Mouse (Mus musculus): ENCODE measurements around the gene Gatd1. TPM values are rescaled to one million over a fixed set of nuclear protein-coding genes. Genes with fewer than 3 reads are reported as not detected.
A peak's percentile ranks its signal among the peaks of the same experiment; 100 is the strongest.

Gatd1 gene
- total and polyA plus RNA-seq, 3 experiments = 21.6 to 35.9 TPM; not detected in 1

DNA sequence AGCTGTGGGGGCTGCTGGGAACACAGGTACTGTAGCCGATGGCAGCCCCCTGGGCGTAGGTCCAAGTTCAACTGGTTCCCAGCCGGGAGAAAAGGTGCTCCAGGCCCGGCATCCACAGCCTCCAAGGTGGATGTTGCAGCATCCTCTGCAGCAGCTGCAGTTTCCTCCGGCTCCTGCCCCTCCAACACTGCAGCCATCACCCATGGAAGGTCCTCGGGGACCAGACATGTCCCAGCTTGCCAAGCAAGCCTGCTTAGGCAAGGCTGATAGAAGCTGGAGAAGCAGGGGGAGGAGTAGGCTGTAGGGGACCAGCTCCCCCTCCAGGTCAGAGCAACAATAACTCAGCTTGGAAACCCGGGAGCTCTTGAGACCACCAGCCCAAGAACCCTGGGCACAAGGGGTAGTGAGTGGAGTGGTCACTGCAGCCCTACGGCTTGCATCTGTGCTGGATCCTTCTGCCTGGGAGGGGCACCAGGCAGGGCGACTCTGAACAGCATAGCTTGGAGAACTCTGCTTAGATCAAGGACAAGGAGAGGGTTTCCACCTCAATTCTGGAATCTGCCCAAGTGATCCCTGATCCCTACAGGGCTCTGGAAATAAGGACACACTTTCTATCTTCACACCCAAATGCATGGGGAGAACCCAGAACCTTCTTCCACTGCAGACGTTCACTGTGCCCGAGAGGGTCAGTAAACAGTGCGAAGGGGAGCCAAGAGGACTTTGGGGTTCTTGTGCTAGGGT, 29.3 kb upstream of the Gatd1 start:
- Histone ChIP-seq H3K79me2 (ENCODE audit: control insufficient read depth, insufficient read depth, low read length, poor library complexity) (peaks cover 30% of the 10 kb centered on the region), H3K36me3 (ENCODE audit: control insufficient read depth in 1 of 2, insufficient read depth in 2 of 2, low read length in 2 of 2) (peaks cover 2 to 13% of the 10 kb centered on the region in 2 experiments), H3K9ac (ENCODE audit: control insufficient read depth, low read depth, low read length, poor library complexity, severe bottlenecking) (peak overlapping the region; percentile 83), H3K27ac (ENCODE audit: control insufficient read depth, low read depth, low read length) (peak overlapping the region; percentile 59), H3K4me1 (ENCODE audit: control insufficient read depth in 1 of 2, insufficient read depth in 2 of 2, low read length in 2 of 2) (peaks cover 0 to 15% of the 10 kb centered on the region in 2 experiments; a peak in 2 of 4 replicates), H3K4me3 (ENCODE audit: control insufficient read depth in 1 of 2, insufficient read depth in 1 of 2, low read depth in 2 of 2, low read length in 2 of 2) (peak overlapping the region; percentile 62 to 85), H3K9me3 (replicated peaks; ENCODE audit: insufficient read depth, low read length) (no peaks in the 10 kb centered on the region), H3K27me3 (ENCODE audit: control insufficient read depth in 1 of 2, insufficient read depth in 2 of 2, low read length in 2 of 2) (no peaks in the 10 kb centered on the region)
- peak; percentile 84 for DNase-seq (ENCODE audit: low read depth, low spot score)
- TF ChIP-seq ZNF384 (IDR thresholded peaks at IDR 0.05; ENCODE audit: low read depth, low read length) (no peak), USF2 (IDR thresholded peaks at IDR 0.05; ENCODE audit: borderline replicate concordance in 1 of 2, insufficient read depth in 1 of 2, low read depth in 1 of 2, low read length in 2 of 2) (no peak), CTCF (IDR thresholded peaks at IDR 0.05 in 2 of 3, conservative IDR thresholded peaks at IDR 0.05 in 1 of 3; ENCODE audit: control insufficient read depth in 1 of 3, insufficient read depth in 1 of 3, low read depth in 2 of 3, low read length in 3 of 3, poor library complexity in 1 of 3, severe bottlenecking in 1 of 3) (peak; percentile 55 to 65 (median 60)), GABPA (IDR thresholded peaks at IDR 0.05; ENCODE audit: low read depth, low read length) (no peak), POLR2AphosphoS5 (IDR thresholded peaks at IDR 0.05; ENCODE audit: borderline replicate concordance, low read depth, low read length) (no peak), MAFK (IDR thresholded peaks at IDR 0.05; ENCODE audit: borderline replicate concordance, low read depth, low read length) (no peak), TCF12 (IDR thresholded peaks at IDR 0.05; ENCODE audit: low read depth, low read length) (no peak), NELFE (IDR thresholded peaks at IDR 0.05; ENCODE audit: low read depth, low read length) (no peak), SMC3 (IDR thresholded peaks at IDR 0.05; ENCODE audit: low read depth, low read length) (peak; percentile 32), RAD21 (IDR thresholded peaks at IDR 0.05; ENCODE audit: low read depth, low read length) (peak; percentile 51)

- no peaks in the 10 kb centered on the region for H3K27me3 ChIP-seq (ENCODE audit: control insufficient read depth in 1 of 2, insufficient read depth in 2 of 2, low read length in 2 of 2)
- H3K36me3 ChIP-seq (ENCODE audit: control insufficient read depth in 1 of 2, insufficient read depth in 2 of 2, low read length in 2 of 2) = peaks cover 0 to 13% of the 10 kb centered on the region in 2 experiments; a peak in 3 of 4 replicates
- H3K4me1 ChIP-seq (ENCODE audit: control insufficient read depth in 1 of 2, insufficient read depth in 2 of 2, low read length in 2 of 2) = peaks cover 0 to 15% of the 10 kb centered on the region in 2 experiments; a peak in 2 of 4 replicates
- no peaks in the 10 kb centered on the region for H3K9me3 ChIP-seq (replicated peaks; ENCODE audit: insufficient read depth, low read length)
- H3K4me3 ChIP-seq (ENCODE audit: control insufficient read depth in 1 of 2, insufficient read depth in 1 of 2, low read depth in 2 of 2, low read length in 2 of 2) = no peak overlapping the region
- DNase-seq (ENCODE audit: low read depth, low spot score) = no peak
- peak overlapping the region; percentile 83 for H3K9ac ChIP-seq (ENCODE audit: control insufficient read depth, low read depth, low read length, poor library complexity, severe bottlenecking)
- H3K79me2 ChIP-seq (ENCODE audit: control insufficient read depth, insufficient read depth, low read length, poor library complexity) = peaks cover 22% of the 10 kb centered on the region
- no peak for TF ChIP-seq MAX (IDR thresholded peaks at IDR 0.05; ENCODE audit: low read length)
- TF ChIP-seq GABPA (IDR thresholded peaks at IDR 0.05; ENCODE audit: low read depth, low read length) = no peak
- no peak for TF ChIP-seq POLR2AphosphoS5 (IDR thresholded peaks at IDR 0.05; ENCODE audit: borderline replicate concordance, low read depth, low read length)
- TF ChIP-seq MXI1 (IDR thresholded peaks at IDR 0.05; ENCODE audit: low read depth, low read length) = no peak
- no peak for TF ChIP-seq USF2 (IDR thresholded peaks at IDR 0.05; ENCODE audit: borderline replicate concordance in 1 of 2, insufficient read depth in 1 of 2, low read depth in 1 of 2, low read length in 2 of 2)
- TF ChIP-seq ELF1 (IDR thresholded peaks at IDR 0.05; ENCODE audit: low read depth, low read length) = no peak
- TF ChIP-seq NELFE (IDR thresholded peaks at IDR 0.05; ENCODE audit: low read depth, low read length) = no peak
- TF ChIP-seq MAFK (IDR thresholded peaks at IDR 0.05; ENCODE audit: borderline replicate concordance, low read depth, low read length) = no peak
- no peak for TF ChIP-seq POLR2A (IDR thresholded peaks at IDR 0.05; ENCODE audit: control insufficient read depth in 1 of 2, insufficient read depth in 1 of 2, low read depth in 1 of 2, low read length in 2 of 2, poor library complexity in 1 of 2)
- TF ChIP-seq MYC (IDR thresholded peaks at IDR 0.05; ENCODE audit: low read depth, low read length) = no peak
- TF ChIP-seq BHLHE40 (IDR thresholded peaks at IDR 0.05; ENCODE audit: borderline replicate concordance, low read depth, low read length) = no peak
- no peak overlapping the region for H3K27ac ChIP-seq (ENCODE audit: control insufficient read depth, low read depth, low read length)
These were observed 28.3 kb upstream of the Gatd1 start for GRCm38 (mm10) chr7:141442199-141442598.
